8 mouse cellular contexts compared by ENCODE assay signal in the genomic region with DNA sequence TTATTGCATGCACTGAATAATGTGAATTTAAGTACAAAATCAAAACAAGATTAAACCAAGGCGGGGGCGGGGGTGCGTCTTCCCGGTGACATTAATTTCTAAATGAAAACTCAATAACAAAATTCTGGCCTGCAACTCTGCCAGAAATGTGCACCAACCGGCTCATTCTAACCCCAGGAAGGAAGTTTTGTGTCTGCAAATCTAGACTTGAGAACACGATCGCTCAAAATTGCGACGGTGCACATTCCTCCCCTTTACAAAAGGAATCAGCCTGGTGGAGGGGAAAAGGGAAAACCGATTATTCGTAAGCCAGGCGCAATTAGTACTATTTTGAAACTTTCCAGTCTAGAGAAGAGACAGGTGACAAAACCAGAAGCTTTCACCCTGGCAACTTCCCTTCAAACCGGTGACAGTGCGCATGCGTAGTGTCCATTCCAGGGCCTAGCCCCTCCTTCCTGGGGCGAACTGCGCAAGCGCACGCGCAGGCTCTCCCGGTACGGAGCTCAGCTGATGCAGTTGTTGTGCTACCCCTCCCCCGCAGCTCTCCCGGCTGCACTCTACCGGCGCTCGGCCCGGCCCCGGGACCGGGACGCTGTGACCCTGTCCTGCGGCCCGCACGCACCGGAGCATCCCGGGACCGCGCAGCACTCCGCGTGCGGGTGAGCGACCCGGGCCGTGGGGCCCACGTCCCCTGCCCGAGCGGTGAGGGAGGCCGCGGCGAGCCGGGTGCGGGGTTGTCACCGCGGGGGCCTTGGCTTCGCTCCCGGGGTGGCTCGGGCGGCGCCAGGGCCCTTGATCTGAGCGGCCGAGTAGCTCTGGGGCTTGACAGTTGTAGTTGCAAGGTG. TPM values are rescaled to one million over a fixed set of nuclear protein-coding genes. Genes with fewer than 3 reads are reported as not detected.
DNase-seq lines count a peak whose midpoint lies in the region; ATAC-seq and TF ChIP-seq lines count a peak whose summit lies in the region.

A gene (plus strand): TSS at position 458 of the 845 bp plus-strand sequence.

- WGBS in hindbrain, postnatal 0 days = 3% methylated on average over 61 of the region's 61 CpGs

- peak within 1 kb of the TSS; percentile 82 for H3K4me2 ChIP-seq in hindbrain, postnatal 0 days (ENCODE audit: low read depth, low read length)

- peak; percentile 95 for ATAC-seq in common myeloid progenitor, adult 5-6 weeks (replicated peaks; ENCODE audit: low read depth, poor library complexity, severe bottlenecking)
- ATAC-seq in hindbrain, postnatal 0 days = peak; percentile 100
- peak; percentile 95 for ATAC-seq in megakaryocyte, adult 5-6 weeks (ENCODE audit: poor library complexity, severe bottlenecking)

- H3K36me3 ChIP-seq in hindbrain, postnatal 0 days (ENCODE audit: insufficient read depth, low read length) = peaks cover 7% of the 10 kb centered on the region; the same call in 1 of the 2 replicates

- H3K27ac ChIP-seq in gastrocnemius, adult 2 months = peak within 1 kb of the TSS; percentile 96
- H3K27ac ChIP-seq in hindbrain, postnatal 0 days = peak within 1 kb of the TSS; percentile 89
- peak within 1 kb of the TSS; percentile 97 for H3K27ac ChIP-seq in left cerebral cortex, adult 2 months

- peak; percentile 98 for DNase-seq in ZHBTc4 (ENCODE audit: low read depth, low spot score)
- peak; percentile 98 for DNase-seq in gastrocnemius, adult 2 months
- DNase-seq in hindbrain, postnatal 0 days (ENCODE audit: low spot score) = peak; percentile 99
- DNase-seq in left cerebral cortex, adult 2 months (ENCODE audit: extremely low spot score in 1 of 2, low spot score in 2 of 2) = peak; percentile 96
- peak; percentile 96 to 97 for DNase-seq in right cerebral cortex, adult 2 months (ENCODE audit: low spot score in 2 of 2)
- peak; percentile 96 for DNase-seq in urinary bladder, postnatal 14 days (ENCODE audit: low spot score)

- intact Hi-C loops in gastrocnemius, adult 2 months (cut with DNase I) = no loop called here
- intact Hi-C loops in left cerebral cortex, adult 2 months (cut with DNase I) = loop anchor here (5.0 kb wide), 1 partner anchor 722 kb away; no protein-coding TSS in a partner anchor

- H3K9ac ChIP-seq in hindbrain, postnatal 0 days (replicated peaks; ENCODE audit: low read length) = peak within 1 kb of the TSS; percentile 93

- TF ChIP-seq CTCF in gastrocnemius, adult 2 months (IDR thresholded peaks at IDR 0.05) = no peak
- TF ChIP-seq CTCF in hindbrain, postnatal 0 days (IDR thresholded peaks at IDR 0.05; ENCODE audit: low read depth) = no peak
- no peak for TF ChIP-seq CTCF in left cerebral cortex, adult 2 months (IDR thresholded peaks at IDR 0.05)

- no peaks in the 10 kb centered on the region; the same call in 1 of the 2 replicates for H3K4me1 ChIP-seq in hindbrain, postnatal 0 days (ENCODE audit: insufficient read depth, low read length)

- no peaks in the 10 kb centered on the region for H3K27me3 ChIP-seq in hindbrain, postnatal 0 days (ENCODE audit: insufficient read depth, low read length)

- H3K9me3 ChIP-seq in hindbrain, postnatal 0 days (ENCODE audit: low read length) = no peaks in the 10 kb centered on the region

- peak within 1 kb of the TSS; percentile 91 for H3K4me3 ChIP-seq in gastrocnemius, adult 2 months
- H3K4me3 ChIP-seq in hindbrain, postnatal 0 days (ENCODE audit: low read length) = peak within 1 kb of the TSS; percentile 96
- H3K4me3 ChIP-seq in left cerebral cortex, adult 2 months = peak within 1 kb of the TSS; percentile 96

RNA-seq across cellular contexts. Expression of the gene that starts here (rescaled TPM):
- total RNA-seq in common myeloid progenitor, adult 5-6 weeks (2017) = 25.3 and 35.9 TPM in 2 replicates
- total RNA-seq in gastrocnemius, adult 2 months (2021) = 10 to 100 TPM; 52.0 to 76.2 TPM
- total RNA-seq in hindbrain, postnatal 0 days (2014; rRNA removed) = 74.5 and 92.9 TPM in 2 replicates
- polyA plus RNA-seq in hindbrain, postnatal 0 days (2015; fragmentation: Nextera tagmentation; extraction: Ambion mirVana) = 38.0 and 38.5 TPM in 2 replicates
- total RNA-seq in left cerebral cortex, adult 2 months (2021) = 100 to 1,000 TPM; 143 to 162 TPM
- total RNA-seq in megakaryocyte, adult 5-6 weeks (2015) = 29.4 and 38.9 TPM in 2 replicates
- total RNA-seq in megakaryocyte, adult 5-6 weeks (2017) = 45.9 and 48.1 TPM in 2 replicates

Comparison
In these comparisons a context has a peak if more than half of its experiments do, and no peak if none do; other contexts are left out.
1. Peak in every context shown above with its lines: DNase-seq, ATAC-seq, H3K4me3 ChIP-seq and H3K27ac ChIP-seq.